Mouse (Mus musculus) adrenal gland, adult 18-20 months (tissue): ENCODE measurements around the gene Plk1. TPM values are rescaled to one million over a fixed set of nuclear protein-coding genes. Genes with fewer than 3 reads are reported as not detected.

ENCODE experiments used
- DNase-seq, 2 experiments: peaks; one replicate each; pipeline ENCODE4 v3.0.0; 2021 to 2022; ENCODE audit warnings: low spot score in 2 of 2
- long read RNA-seq, 2 experiments: library from polyadenylated mRNA; stranded (forward); transcript quantifications; one replicate each; pipeline ENCODE4 v2.0.0; 2021
- total RNA-seq, 2 experiments: library from RNA; stranded (reverse); gene quantifications; 1 replicate in 1 of 2; 2 replicates in 1 of 2; pipeline ENCODE4 v1.2.3; 2021

Gene Plk1
- 1 to 10 TPM; 1.1 to 1.7 TPM for total RNA-seq
- long read RNA-seq, experiment 1: 0 reads
- long read RNA-seq, experiment 2: 0 reads

DNA sequence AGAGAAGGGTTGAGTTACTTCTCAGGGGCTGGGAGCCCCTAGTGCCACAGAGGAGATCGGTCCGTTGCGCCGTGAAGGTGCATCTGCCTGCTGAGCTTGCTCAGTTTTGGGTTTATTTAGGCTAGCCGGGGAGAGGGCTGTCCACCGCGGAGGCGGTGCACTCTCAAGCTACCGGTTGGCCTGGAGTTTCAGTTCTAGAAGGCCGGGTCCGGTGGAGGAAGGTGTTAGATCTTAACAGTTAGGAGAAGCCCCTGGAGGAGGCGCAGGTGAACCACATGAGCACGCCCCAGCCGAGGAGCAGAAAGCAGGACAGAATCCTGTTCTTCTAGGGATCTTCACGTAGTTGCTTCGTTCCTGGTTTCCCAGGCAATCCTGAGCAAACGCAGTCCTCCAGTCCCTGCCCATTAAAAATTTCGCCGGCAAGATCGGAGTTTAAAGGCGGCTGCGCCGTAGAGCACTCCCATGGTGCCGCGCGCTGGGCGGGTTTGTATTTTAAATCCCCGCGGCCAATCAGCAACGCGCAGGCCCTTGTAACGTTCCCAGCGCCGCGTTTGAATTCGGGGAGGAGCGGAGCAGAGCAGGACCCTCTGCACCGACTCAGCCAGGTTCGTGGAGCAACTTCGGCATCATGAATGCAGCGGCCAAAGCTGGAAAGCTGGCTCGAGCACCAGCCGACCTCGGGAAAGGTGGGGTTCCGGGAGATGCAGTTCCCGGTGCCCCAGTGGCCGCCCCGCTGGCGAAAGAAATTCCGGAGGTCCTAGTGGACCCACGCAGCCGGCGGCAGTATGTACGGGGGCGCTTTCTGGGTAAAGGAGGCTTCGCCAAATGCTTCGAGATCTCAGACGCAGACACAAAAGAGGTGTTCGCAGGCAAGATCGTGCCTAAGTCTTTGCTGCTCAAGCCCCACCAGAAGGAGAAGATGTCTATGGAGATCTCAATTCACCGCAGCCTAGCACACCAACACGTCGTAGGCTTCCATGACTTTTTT, at the start of gene Plk1:
Plk1 (plus strand) TSS at position 525 of the 988 bp plus-strand sequence.
- peak; percentile 69 to 74 for DNase-seq

DNA sequence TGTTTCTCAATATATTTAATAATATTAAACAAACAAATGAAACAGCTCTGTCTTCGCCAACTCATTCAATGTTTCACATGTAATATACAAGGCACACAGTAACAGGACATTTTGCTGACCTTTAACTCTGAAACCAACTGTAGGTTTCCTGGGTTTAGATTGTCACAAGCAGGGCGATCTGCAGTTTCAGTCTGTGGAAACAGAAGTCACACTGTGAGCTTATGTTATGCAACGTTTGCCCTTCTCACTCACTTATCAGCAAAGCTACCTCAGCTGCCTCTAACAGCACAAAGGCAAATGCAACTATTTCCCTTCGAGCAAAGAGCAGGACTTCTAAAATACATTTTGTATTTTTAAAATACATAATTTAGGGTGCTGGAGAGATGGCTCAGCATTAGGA, 35.7 kb upstream of the Plk1 start:
- DNase-seq: no peak

DNA sequence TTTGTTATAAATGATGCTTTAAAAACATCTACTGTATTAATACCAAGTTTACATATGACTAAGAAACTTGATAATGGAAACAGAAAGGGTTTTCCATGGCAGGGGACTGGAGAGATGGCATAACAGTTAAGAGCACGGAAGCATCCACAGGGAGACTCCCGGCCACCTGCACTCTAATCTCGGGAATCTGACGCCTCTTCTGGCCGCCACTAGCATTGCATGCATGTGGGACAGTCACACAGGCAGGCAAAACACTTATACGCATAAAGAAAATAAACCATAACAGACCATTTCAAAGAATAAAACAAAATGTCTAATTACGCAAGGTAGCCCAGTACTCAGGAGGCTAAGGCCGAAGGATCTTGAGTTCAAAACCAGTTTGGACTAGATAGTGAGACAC, 33.6 kb upstream of the Plk1 start:
- no peak for DNase-seq

DNA sequence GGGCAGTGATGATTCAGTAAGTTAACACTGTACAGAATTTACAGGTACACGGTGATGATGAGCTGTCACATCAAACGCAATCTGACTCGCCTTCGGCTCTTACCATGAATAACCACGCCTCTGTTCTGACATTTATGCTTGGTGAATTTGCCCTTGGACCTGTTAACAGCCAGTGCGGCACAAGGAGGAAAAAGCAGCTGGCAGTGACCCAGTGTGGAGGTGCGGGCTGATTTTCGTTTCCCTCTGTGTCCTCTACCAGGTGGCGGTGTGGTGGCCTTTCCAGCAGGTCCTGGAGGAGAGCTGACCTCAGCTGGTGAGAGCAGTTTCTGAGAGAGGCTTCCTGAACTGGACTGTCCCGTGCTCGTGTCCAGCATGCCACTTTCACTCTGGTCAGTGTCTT, 32.3 kb upstream of the Plk1 start:
- no peak for DNase-seq

DNA sequence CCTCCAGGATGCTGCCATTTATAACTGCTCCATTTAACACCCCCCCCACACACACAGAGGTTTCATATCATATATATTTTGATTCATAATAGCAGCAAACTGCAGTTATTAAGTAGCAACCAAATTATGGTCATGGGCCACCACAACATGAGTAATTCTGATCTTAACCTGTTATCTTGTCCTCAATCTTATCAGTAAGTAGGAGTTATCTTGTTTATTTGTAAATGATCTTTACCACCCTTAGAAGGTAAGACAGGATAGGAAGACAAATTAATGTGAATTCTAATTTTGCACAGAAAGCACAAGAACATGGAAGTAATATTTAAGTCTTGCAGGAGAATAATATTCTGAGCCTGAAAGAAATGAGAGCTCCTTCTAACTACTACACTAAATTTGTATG, 27.4 kb upstream of the Plk1 start:
- no peak for DNase-seq

DNA sequence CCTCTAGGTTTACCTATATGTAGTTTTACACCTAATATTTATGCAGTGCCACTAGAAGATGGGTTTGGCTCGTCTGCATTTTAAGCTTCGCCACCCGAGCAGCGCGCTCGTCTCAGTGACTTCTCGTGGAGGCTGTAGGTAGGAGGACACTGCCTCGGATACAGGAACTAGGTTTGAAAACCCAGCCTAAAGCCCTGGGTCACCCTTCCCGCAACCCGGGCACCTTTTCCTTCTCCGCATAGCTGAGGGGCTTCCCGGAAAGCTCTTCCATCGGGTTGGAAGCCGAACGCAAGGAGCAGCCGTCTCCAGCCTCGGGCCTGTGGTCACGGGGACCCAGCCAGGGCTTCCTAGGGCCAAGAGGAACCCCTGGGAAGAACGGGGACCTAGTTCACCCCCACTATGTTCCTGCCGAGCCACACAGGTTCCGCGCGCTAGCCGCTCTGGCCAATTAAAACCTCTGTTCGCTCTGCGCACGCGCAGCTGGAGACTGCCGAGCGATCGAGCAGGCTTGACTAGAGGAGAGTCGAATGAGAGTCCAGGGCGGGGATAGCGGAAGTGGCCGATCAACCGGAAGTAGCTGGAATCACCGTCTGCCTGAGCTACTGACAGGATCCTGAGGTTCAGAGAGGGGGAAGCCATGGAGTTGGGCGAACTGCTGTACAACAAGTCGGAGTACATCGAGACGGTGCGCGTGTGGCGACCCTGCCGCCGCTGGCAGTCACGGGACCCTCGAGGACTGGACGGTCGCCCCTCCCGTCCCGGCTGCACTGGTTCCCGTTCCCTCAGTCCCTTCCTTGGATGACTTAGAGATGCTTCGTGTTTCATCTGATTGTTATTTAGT, 26.5 kb upstream of the Plk1 start, which contains the start of the genes Palb2 and Dctn5:
Palb2 (minus strand) TSS at position 489 of the 841 bp plus-strand sequence.
Dctn5 (plus strand) TSS at position 545 of the 841 bp plus-strand sequence.
- DNase-seq: peak; percentile 97 to 98

DNA sequence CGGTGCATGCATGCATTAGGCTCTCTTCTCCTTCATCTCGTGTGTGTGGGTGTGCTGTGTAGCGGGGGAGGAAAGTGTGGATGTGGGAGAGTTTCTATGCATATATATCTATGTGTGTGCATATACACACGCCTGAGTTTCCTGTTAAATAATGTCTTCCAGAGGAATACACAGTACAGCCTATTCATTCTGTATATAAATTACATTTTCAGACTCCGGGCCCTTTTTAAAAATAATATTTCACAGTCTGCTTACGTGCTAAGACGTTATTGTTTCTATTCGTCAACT, 26.0 kb upstream of the Plk1 start:
- no peak for DNase-seq

DNA sequence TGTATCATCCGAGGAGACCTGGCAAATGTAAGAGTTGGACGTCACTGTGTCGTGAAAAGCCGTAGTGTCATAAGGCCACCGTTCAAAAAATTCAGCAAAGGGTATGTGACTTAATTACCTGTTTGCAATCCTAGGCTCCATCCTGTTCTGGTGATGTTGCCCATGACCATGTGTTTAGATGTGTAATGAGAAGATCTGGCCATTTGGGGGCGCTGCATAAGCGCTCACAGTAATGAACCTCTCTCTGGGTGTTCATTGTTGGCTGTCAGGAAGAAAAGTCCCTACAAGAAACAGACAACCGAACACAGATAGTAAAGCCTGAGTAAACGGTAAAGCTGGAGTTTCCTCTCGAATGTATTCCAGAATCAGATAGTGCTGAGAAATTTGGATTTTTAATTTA, 24.2 kb upstream of the Plk1 start:
- DNase-seq: no peak

DNA sequence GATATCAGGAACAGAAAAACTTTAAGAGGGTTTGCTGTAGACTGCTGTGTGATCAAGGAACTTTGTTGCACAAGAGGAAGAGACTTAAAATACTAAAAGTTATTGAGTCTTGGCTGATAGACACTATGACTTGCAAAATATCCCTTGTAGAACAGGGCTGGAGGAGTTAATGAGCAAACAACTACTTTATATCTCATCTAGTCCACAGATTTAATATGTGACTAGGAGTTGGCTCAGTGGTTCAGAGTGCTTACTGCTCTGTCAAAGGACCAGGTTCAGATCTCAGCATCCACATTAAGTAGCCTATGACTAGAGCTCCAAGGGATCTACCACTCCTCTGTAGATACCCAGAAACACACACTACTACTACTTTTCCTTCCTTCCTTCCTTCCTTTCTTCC, 22.2 kb upstream of the Plk1 start:
- no peak for DNase-seq

DNA sequence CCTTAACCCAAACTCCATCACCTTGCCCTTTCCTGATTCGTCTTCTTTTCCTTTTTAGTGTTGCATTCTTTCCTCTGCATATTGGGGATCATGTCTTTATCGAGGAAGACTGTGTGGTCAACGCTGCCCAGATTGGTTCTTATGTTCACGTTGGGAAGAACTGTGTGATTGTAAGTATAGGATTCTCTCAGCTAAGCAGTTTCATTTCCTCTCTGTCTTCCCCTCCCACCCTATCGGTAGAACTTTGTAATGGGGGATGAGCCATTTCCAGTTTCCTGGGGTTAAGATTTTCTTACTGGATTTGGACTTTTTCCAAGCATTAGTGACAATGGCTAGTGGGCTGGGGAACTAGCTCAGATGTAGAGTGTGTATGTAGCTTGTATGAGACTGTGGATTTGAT, 21.0 kb upstream of the Plk1 start:
- DNase-seq: no peak

DNA sequence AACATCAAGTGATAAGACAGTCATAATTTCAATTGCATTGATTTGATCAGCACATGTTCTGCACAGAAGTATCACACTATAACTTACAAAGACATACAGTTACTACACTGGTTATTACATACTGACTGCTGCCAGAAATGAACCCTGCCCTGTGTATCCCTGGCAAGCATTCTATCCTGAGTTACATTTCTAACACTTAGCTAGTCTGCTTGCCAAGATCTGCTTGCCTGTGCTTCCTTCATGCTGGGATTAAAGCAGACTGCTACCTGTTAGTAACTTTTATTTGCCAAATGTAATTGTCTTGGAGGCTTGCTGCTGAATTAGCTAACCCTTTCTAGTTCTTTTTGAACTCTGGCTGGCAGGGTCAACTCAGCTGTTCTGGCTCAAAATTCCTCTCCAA, 18.2 kb upstream of the Plk1 start:
- DNase-seq: no peak

DNA sequence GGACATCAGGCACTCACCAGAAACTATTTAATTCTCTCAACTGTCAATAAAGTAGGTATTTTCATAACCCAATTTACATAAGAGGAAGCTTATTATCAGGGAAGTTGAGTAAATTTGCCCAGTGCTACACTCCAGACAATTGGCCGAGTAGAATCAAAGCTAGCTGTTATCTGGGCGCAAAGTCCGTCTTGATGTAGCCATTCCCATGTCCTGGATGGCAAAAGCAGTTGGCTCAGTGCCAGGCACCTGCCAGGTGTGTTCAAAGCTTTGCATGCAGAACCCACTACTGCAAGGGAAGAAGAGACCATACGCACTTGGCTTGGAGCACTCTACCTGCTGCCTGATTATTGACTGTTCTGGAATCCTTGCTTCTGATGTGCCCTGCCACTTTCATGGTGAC, 6.8 kb upstream of the Plk1 start:
- DNase-seq: no peak

DNA sequence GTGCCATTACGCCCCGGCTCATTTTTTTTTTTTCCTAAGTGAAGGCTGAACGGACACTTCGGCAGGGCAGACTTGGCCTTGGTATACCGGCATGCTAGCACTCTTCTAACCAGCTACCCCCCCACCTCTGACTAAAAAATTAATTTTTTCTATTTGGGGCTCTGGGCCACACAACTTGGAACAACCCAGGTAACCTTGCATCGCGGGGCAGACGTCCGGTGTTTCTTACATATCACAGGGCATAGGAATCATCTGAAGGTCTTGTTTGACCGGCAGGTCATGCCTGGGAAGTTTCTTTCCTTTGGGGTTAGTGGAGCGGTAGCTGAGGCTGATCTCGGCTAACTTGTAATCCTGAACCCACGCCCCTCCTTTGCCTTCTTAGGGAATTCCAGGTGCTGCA, 751 bp upstream of the Plk1 start:
- DNase-seq: no peak

DNA sequence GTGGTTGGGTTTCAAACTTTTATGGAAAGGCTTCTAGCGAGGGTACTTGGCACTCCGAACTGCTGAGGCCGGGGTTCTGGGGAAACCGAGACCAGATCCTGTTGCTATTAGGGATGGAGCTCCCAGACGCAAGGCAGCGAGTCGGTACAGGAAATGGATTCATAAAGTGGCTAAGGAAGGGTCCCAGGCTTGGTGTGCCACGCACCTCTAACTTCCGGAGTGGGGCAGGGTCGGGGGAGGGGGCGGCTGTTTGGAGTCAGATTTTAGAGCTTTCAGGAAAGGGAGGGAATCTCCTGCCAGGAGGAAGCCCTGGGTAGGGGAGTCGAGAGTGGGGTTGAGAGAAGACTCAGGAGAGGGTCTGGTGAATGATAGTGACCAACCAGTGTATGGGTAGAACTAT, 798 bp downstream of the Plk1 start:
- DNase-seq: no peak

DNA sequence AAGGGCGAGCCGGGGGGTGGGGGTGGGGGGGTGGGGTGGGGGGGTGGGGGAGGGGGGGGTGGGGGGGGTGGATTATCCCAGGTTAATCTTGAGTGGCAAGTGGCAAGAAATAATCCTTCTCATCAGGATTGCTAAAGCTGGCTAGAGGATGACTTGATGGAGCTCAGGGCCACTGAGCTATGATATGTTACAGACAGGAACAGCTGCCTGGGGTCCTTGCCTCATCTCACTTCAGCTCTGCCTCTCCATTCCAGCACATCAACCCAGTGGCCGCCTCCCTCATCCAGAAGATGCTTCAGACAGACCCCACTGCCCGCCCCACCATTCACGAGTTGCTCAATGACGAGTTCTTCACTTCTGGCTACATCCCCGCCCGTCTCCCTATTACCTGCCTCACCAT, 4.5 kb downstream of the Plk1 start:
- DNase-seq: no peak

DNA sequence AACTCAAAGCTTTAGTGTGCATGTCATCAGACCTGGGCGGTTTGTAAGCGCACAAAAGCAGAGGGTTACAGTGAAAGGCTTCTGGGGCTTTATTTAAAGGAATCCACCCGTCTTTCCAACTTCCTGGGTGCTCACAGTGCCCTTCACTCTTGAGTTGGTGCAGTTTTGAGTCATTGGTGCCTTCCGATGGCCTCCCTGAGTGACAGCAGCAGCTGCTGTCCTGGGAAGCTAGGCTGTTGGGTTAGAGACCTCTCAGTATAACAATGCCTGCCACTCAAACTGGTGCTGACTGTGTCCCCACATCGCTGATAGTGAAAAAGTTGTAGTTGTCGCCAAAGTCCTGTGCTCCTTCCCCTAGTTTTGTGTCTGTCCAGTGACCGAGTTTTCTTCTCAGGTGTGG, 8.0 kb downstream of the Plk1 start:
- DNase-seq: no peak

DNA sequence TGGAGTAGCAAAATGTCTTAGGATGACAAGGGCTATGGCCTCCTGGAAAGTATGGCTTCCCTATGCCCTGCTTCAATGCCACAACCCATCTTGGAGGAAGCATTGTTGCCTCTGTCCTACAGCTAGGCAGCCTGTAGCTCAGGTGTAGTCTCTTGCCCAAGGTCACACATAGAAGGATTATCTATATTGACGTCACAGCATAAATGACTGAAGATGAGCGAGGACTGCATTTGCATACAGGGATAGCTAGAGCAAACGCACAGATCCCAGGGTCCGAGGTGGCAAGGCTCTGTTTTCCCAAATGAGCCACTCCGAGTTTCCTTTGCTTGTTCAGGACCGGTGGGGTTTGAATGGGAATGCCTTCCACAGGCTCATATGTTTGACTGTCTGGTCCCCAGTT, 11.5 kb downstream of the Plk1 start:
- DNase-seq: no peak

DNA sequence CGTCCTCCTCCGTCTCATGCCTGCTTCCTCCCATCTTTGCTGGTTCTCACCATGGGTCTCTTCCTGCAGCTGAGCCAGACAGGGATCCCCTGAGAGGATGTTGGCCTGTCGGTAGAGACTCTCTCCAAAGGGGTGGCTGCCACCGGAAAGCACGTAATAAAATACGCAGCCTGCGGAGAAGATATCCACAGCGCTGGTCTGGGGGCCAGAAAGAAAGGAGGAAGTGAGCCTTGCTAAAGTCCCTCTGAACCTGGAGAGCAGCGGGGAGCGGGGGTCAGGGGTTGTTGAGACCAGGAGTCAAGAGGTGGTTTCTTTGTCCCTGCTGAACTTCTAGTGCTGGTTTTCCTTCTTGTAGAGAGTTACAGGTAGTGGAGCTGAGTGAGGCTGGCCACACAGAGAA, 12.4 kb downstream of the Plk1 start:
- no peak for DNase-seq

DNA sequence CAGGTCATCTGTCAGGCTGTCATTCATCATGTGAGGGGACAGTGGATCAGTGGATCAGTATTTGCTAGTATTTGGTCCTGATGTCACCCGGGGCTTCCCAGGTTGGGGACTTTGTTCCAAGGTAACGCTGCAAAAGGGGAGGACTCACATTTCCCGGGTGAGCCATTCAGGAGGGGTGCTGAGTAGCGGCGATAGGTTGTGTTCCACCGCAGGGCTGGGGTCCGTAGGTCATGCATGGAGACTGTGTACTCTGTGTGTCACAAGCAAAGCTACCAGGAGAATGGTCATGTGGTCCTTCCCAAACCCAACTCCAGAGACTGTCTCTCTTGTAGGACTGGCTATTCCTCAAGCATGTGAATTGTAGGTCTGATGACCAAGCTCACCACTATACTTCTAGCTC, 21.5 kb downstream of the Plk1 start:
- no peak for DNase-seq

DNA sequence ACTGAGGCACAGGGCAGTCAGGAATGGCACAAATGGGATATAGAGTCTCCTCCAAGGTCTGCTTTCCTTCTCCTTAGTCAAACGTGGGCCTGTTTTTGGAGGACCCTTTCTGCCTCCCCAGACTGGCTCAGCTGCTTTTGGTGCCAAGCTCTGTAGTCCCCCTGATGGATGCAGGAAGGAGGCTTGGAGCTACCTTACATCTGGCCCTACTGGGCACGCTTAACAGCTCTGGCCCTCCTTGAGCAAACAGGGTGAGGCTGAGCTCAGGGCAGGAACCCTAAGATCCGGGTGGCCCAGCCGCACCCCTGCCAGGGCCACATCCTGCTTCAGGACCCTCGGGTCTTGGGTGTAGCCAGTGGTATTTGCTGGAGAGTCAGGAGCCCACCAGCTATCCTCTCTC, 25.3 kb downstream of the Plk1 start:
- DNase-seq: no peak

DNA sequence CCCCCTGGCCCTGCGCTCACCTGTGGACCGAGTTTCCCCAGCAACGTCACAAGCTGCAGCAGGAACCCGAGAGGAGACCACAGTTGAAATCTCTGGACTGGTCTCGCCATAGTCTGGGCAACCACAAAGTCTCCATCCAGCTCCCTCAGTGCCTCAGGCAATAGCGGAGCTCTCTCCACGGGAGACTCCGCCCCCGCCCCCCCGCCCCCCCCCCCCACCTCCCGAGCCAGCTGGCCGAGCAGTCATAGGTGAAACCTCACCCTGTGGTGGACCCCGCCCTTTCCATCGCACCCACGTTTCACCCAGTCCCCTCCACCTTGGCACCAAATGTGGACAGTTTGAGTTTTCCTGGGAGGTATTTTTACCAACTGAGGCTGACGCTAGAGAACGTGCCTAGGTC, 26.8 kb downstream of the Plk1 start, which contains the start of gene Ern2:
Ern2 (minus strand) TSS at position 165 of the 400 bp plus-strand sequence.
- DNase-seq: no peak

DNA sequence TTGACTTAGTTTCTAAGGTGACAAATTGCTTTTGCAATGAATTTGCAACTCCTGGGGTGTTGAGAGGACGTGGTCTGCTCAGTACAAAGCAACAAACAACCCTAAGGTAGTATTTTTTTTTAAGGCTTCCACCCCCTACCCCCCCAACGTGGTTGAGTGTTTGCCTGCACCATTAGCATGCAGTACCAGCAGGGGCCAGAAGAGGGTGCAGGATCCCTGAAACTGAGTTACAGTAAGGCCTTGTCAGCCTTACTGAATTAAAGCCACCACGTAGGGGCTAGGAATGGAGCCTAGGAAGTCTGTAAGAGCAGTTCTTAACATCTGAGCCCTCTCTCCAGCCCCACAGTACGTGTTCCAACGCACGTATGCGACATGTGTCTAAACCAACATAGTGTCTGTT, 30.2 kb downstream of the Plk1 start:
- peak; percentile 15 to 35 for DNase-seq
